Mouse (Mus musculus): ENCODE results near the gene Ppp2r5d. TPM values are rescaled to one million over a fixed set of nuclear protein-coding genes. Genes with fewer than 3 reads are reported as not detected.

Ppp2r5d gene
- polyA plus RNA-seq, 1 experiment from 2014 or later = 122 TPM

DNA sequence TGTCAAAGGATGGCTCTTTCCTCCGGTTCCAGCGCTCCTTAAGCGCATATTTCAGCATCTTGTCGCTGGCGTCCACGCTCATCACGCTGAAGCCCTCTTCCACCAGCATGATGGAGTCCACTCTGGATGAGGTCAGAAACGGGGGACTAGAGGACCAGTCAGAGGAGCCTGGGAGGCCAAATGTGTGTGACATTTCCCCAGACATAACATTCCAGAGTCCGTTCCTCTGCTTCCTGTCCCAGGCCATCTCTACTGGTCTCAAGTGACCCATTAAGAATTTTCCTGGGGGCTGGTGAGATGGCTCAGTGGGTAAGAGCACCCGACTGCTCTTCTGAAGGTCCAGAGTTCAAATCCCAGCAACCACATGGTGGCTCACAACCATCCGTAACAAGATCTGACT lies 22.4 kb upstream of the Ppp2r5d start:
- H3K4me2 ChIP-seq (ENCODE audit: low read depth, severe bottlenecking) = no peak overlapping the region
- WGBS = 91% methylated on average over 11 of the region's 11 CpGs

DNA sequence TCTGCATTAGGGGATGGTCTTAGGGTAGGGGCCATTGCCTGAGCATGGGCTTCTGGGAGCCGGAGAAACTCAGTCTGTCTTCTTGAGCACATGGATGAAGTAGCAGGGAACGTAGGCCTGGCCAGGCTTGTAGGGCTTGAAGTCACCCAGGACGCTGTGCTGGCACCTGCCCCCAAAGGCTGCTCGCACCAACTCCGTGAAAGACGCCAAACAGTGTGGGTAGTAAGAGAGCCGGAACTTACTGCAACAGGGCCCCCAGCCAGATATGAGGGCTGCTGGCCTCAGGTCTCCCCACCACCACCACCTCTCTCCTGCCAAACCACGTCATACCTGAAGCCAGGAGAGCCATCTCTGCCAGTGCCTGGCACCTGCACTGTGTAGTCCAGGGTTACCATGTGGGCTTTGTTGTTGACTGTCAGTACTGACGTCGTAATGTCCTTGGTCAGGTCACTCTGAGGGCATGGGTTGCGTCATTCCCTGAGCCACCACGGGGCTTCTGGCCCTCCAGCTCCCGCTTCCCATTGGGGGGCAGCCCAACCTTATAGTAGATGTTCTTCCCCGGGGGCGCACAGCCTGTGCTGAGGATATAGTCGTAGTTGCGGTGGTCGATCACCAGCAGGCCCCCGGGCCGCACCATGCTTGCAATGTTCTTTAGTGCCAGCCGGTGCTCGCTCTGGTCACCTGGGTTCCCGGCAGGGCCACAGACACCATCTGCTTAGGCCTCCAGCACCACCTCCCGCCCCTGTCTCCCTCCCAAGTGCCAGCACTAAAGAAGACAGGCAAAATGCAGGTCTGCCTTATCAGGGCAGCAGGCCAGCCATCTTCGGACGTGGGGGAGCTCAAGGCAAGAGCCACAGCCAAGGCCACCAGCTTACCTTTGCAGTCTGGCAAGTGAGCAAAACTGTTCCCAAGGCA lies 21.1 kb upstream of the Ppp2r5d start:
- H3K4me3 ChIP-seq (ENCODE audit: low read depth, low read length) = no peak overlapping the region
- H3K36me3 ChIP-seq (ENCODE audit: control insufficient read depth, insufficient read depth, low read length) = peaks cover 2% of the 10 kb centered on the region; the same call in 1 of the 2 replicates
- H3K4me1 ChIP-seq (ENCODE audit: control insufficient read depth, insufficient read depth, low read length) = 0 out of 2 replicates have a peak, but pooled peaks cover 6% of the 10 kb centered on the region
- ATAC-seq (ENCODE audit: insufficient number of reproducible peaks, low FRiP score, low TSS enrichment, low read depth) (no peak), DNase-seq (ENCODE audit: low spot score) (no peak)
- H3K9me3 ChIP-seq (ENCODE audit: control insufficient read depth, low read length) = no peaks in the 10 kb centered on the region
- no peak overlapping the region for H3K9ac ChIP-seq (ENCODE audit: low read length)
- no peak overlapping the region for H3K27ac ChIP-seq (replicated peaks; ENCODE audit: low read depth, low read length)
- WGBS = 92% methylated on average over 26 of the region's 26 CpGs
- H3K4me2 ChIP-seq (ENCODE audit: low read depth, severe bottlenecking) = no peak overlapping the region
- H3K27me3 ChIP-seq (ENCODE audit: control insufficient read depth, insufficient read depth, low read length) = peaks cover 12% of the 10 kb centered on the region

More for the DNA sequence above, 22.4 kb upstream of the Ppp2r5d start:
- Histone ChIP-seq H3K27me3 (ENCODE audit: control insufficient read depth, insufficient read depth, low read length) (peaks cover 12% of the 10 kb centered on the region), H3K4me3 (ENCODE audit: low read depth, low read length) (no peak overlapping the region), H3K4me1 (ENCODE audit: control insufficient read depth, insufficient read depth, low read length) (0 out of 2 replicates have a peak, but pooled peaks cover 6% of the 10 kb centered on the region), H3K27ac (replicated peaks; ENCODE audit: low read depth, low read length) (no peak overlapping the region), H3K9ac (ENCODE audit: low read length) (no peak overlapping the region), H3K36me3 (ENCODE audit: control insufficient read depth, insufficient read depth, low read length) (peaks cover 2% of the 10 kb centered on the region; the same call in 1 of the 2 replicates), H3K9me3 (ENCODE audit: control insufficient read depth, low read length) (no peaks in the 10 kb centered on the region)
- no peak for ATAC-seq (ENCODE audit: insufficient number of reproducible peaks, low FRiP score, low TSS enrichment, low read depth)
- DNase-seq (ENCODE audit: low spot score) = no peak

DNA sequence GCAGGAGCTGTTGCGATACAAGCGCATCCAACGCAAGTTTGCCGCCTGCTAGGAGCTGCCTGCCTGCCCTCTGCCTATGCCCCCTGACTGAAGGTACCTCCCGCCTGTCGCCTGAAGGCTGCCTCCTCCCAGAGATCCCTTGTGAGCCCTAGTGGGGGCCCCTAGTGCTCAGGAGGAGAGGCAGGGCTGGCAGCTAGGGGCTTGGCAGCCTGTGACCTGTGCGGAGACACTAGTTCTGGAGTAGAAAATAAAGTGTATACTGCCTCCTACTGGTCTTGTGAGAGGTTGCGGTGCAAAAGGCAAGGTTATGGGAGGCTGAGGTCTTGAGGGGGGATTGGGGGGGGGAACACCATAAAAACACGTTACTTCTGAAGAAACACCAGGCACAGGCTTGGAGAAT lies 20.4 kb upstream of the Ppp2r5d start:
- no peak overlapping the region for H3K27ac ChIP-seq (replicated peaks; ENCODE audit: low read depth, low read length)
- H3K4me3 ChIP-seq (ENCODE audit: low read depth, low read length) = no peak overlapping the region
- no peaks in the 10 kb centered on the region for H3K9me3 ChIP-seq (ENCODE audit: control insufficient read depth, low read length)
- ATAC-seq (ENCODE audit: insufficient number of reproducible peaks, low FRiP score, low TSS enrichment, low read depth) (no peak), DNase-seq (ENCODE audit: low spot score) (peak; percentile 68)
- WGBS = 51% methylated on average over 9 of the region's 9 CpGs
- H3K27me3 ChIP-seq (ENCODE audit: control insufficient read depth, insufficient read depth, low read length) = peaks cover 12% of the 10 kb centered on the region
- no peak overlapping the region for H3K4me2 ChIP-seq (ENCODE audit: low read depth, severe bottlenecking)
- H3K4me1 ChIP-seq (ENCODE audit: control insufficient read depth, insufficient read depth, low read length) = 0 out of 2 replicates have a peak, but pooled peaks cover 6% of the 10 kb centered on the region
- no peak overlapping the region for H3K9ac ChIP-seq (ENCODE audit: low read length)
- peaks cover 2% of the 10 kb centered on the region; the same call in 1 of the 2 replicates for H3K36me3 ChIP-seq (ENCODE audit: control insufficient read depth, insufficient read depth, low read length)

DNA sequence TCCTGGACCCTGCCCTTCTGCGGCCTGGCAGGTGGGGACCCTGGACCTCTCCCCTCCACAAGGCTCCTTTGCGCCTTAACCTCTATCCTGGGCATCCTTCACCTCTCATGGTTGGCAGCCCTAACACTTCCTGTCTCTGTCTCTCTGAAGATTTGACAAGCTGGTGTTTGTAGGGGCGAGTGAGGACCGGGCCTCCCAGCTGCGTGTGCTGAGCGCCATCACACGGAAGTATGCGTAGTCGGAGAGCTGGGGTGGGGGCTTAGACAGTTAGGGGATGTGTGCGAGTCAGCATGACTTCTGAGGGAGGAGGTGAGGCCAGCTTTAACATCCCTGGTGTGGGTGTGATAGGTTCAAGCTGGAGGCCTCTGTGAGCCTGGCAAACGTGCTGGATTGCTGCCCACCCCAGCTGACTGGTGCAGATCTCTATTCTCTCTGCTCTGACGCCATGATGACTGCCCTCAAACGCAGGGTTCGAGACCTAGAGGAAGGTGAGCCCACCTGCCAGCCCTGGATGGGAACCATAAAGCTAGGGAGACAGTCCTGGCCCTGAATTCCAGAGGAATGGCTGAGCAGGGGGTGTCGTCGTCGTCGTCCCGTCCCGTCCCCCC lies 19.7 kb upstream of the Ppp2r5d start:
- ATAC-seq (ENCODE audit: insufficient number of reproducible peaks, low FRiP score, low TSS enrichment, low read depth) (no peak), DNase-seq (ENCODE audit: low spot score) (no peak)
- Histone ChIP-seq H3K36me3 (ENCODE audit: control insufficient read depth, insufficient read depth, low read length) (peaks cover 2% of the 10 kb centered on the region; the same call in 1 of the 2 replicates), H3K27ac (replicated peaks; ENCODE audit: low read depth, low read length) (no peak overlapping the region), H3K9ac (ENCODE audit: low read length) (no peak overlapping the region), H3K4me2 (ENCODE audit: low read depth, severe bottlenecking) (no peak overlapping the region), H3K9me3 (ENCODE audit: control insufficient read depth, low read length) (no peaks in the 10 kb centered on the region), H3K4me3 (ENCODE audit: low read depth, low read length) (no peak overlapping the region), H3K4me1 (ENCODE audit: control insufficient read depth, insufficient read depth, low read length) (0 out of 2 replicates have a peak, but pooled peaks cover 6% of the 10 kb centered on the region), H3K27me3 (ENCODE audit: control insufficient read depth, insufficient read depth, low read length) (peaks cover 12% of the 10 kb centered on the region)
- 77% methylated on average over 20 of the region's 20 CpGs for WGBS

DNA sequence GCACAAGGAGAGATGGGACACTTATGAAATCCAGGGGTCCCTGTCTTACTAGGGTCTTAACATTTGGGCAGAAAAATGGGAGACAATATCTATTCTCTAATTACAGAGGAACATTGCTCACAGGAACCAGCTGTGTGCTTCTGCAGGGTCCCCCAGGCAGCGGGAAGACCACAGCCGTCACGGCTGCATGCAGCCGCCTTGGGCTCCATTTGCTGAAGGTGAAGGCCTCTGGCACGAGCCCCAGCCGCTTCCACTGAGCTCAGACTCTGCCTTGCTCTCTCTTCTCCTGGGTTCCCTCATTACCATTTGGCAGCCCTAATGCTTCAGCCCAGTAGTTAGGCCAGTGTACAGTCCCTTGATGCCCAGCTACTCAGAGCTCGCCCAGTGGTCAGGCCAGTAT lies 16.2 kb upstream of the Ppp2r5d start:
- 79% methylated on average over 7 of the region's 7 CpGs for WGBS
- no peak overlapping the region for H3K9ac ChIP-seq (ENCODE audit: low read length)
- ATAC-seq (ENCODE audit: insufficient number of reproducible peaks, low FRiP score, low TSS enrichment, low read depth) (no peak), DNase-seq (ENCODE audit: low spot score) (no peak)
- H3K9me3 ChIP-seq (ENCODE audit: control insufficient read depth, low read length) = no peaks in the 10 kb centered on the region
- H3K27ac ChIP-seq (replicated peaks; ENCODE audit: low read depth, low read length) = no peak overlapping the region
- no peak overlapping the region for H3K4me3 ChIP-seq (ENCODE audit: low read depth, low read length)
- no peaks in the 10 kb centered on the region for H3K27me3 ChIP-seq (ENCODE audit: control insufficient read depth, insufficient read depth, low read length)
- H3K4me2 ChIP-seq (ENCODE audit: low read depth, severe bottlenecking) = no peak overlapping the region
- 0 out of 2 replicates have a peak, but pooled peaks cover 2% of the 10 kb centered on the region for H3K4me1 ChIP-seq (ENCODE audit: control insufficient read depth, insufficient read depth, low read length)
- no peaks in the 10 kb centered on the region; the same call in 1 of the 2 replicates for H3K36me3 ChIP-seq (ENCODE audit: control insufficient read depth, insufficient read depth, low read length)

DNA sequence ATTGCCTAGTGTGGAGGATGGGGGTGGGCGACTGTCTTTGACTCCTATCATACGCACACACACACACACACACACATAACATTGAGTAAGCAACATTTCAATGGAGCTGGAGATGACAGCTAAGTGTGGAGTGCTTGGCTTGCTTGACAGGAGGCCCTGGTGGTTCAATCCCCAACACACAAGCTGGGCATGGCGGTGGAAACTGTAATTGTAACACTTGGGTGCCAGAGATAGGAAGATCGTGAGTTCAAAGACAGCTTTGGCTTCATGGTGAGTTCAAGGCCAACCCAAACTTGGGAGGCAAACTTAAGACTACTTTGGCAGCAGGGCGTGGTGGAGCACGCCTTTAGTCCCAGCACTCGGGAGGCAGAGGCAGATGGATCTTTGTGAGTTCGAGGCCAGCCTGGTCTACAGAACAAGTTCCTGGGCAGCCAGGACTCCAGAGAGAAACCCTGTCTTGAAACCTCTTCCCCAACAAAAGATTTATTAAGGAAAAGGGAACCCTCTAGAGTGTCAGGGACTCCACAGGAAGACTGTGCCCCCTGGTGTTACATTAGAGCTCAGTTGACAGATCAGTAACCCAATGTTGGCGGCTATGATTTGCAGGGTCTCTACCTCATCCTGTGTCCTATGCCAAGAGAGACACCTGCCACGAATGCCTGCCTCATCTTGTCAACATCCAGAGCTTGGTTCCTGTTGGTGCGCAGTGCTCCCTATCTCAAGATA lies 10.0 kb upstream of the Ppp2r5d start:
- DNase-seq (ENCODE audit: low spot score) (no peak), ATAC-seq (ENCODE audit: insufficient number of reproducible peaks, low FRiP score, low TSS enrichment, low read depth) (no peak)
- H3K27me3 ChIP-seq (ENCODE audit: control insufficient read depth, insufficient read depth, low read length) = no peaks in the 10 kb centered on the region
- peaks cover 11% of the 10 kb centered on the region for H3K36me3 ChIP-seq (ENCODE audit: control insufficient read depth, insufficient read depth, low read length)
- no peak overlapping the region for H3K27ac ChIP-seq (replicated peaks; ENCODE audit: low read depth, low read length)
- H3K4me1 ChIP-seq (ENCODE audit: control insufficient read depth, insufficient read depth, low read length) = peaks cover 8% of the 10 kb centered on the region; the same call in 1 of the 2 replicates
- no peak overlapping the region for H3K4me2 ChIP-seq (ENCODE audit: low read depth, severe bottlenecking)
- H3K9ac ChIP-seq (ENCODE audit: low read length) = no peak overlapping the region
- WGBS = 90% methylated on average over 11 of the region's 11 CpGs
- no peaks in the 10 kb centered on the region for H3K9me3 ChIP-seq (ENCODE audit: control insufficient read depth, low read length)
- no peak overlapping the region for H3K4me3 ChIP-seq (ENCODE audit: low read depth, low read length)

DNA sequence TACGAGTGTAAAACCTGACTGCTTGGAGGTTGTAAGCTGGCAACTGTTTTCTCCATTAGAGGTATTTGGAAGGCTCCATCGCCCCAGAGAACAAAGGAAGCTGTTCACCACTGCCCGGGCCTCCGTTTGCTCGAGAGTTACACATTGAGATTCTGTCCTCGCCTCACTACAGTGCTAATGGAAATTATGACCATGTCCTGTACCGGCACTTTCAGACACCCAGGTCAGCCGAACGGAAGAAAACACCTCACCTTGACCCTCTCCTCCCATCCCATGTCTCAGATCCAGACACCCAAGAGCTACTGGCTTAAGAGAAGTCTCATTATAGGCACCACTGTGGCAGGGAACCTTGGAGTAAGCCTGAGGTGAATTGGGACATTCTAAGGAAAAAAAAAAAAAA lies 8.9 kb upstream of the Ppp2r5d start:
- no peak overlapping the region for H3K27ac ChIP-seq (replicated peaks; ENCODE audit: low read depth, low read length)
- H3K4me2 ChIP-seq (ENCODE audit: low read depth, severe bottlenecking) = no peak overlapping the region
- peaks cover 11% of the 10 kb centered on the region for H3K36me3 ChIP-seq (ENCODE audit: control insufficient read depth, insufficient read depth, low read length)
- 92% methylated on average over 9 of the region's 9 CpGs for WGBS
- no peaks in the 10 kb centered on the region for H3K27me3 ChIP-seq (ENCODE audit: control insufficient read depth, insufficient read depth, low read length)
- ATAC-seq (ENCODE audit: insufficient number of reproducible peaks, low FRiP score, low TSS enrichment, low read depth) (no peak), DNase-seq (ENCODE audit: low spot score) (no peak)
- H3K9ac ChIP-seq (ENCODE audit: low read length) = no peak overlapping the region
- no peak overlapping the region for H3K4me3 ChIP-seq (ENCODE audit: low read depth, low read length)
- H3K4me1 ChIP-seq (ENCODE audit: control insufficient read depth, insufficient read depth, low read length) = peaks cover 8% of the 10 kb centered on the region; the same call in 1 of the 2 replicates
- H3K9me3 ChIP-seq (ENCODE audit: control insufficient read depth, low read length) = no peaks in the 10 kb centered on the region

DNA sequence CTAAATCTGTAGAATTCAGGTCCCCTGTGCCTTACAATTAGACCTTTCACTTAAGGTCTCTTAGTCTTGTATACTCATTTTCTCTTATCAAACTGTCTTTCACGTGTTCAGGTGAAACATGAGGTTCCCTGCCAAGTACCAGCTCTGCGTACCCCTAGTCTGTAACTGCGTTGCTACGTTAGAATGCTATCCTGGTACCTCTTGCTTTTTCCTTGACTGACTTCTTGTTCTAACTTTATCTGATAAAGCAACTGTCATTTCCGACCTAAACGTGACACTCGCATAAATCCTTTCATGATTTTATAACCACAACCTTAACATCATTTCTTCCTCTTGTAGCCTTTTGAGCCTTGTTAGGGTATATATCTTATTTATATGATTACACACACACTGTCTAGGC lies 7.5 kb upstream of the Ppp2r5d start:
- WGBS = 75% methylated on average over 7 of the region's 7 CpGs
- Histone ChIP-seq H3K36me3 (ENCODE audit: control insufficient read depth, insufficient read depth, low read length) (peaks cover 11% of the 10 kb centered on the region), H3K9me3 (ENCODE audit: control insufficient read depth, low read length) (no peaks in the 10 kb centered on the region), H3K4me2 (ENCODE audit: low read depth, severe bottlenecking) (peak overlapping the region; percentile 99), H3K4me1 (ENCODE audit: control insufficient read depth, insufficient read depth, low read length) (peaks cover 8% of the 10 kb centered on the region; the same call in 1 of the 2 replicates), H3K9ac (ENCODE audit: low read length) (peak overlapping the region; percentile 88; the same call in 1 of the 2 replicates), H3K27me3 (ENCODE audit: control insufficient read depth, insufficient read depth, low read length) (no peaks in the 10 kb centered on the region), H3K27ac (replicated peaks; ENCODE audit: low read depth, low read length) (no peak overlapping the region), H3K4me3 (ENCODE audit: low read depth, low read length) (peak overlapping the region; percentile 97)
- DNase-seq (ENCODE audit: low spot score) = no peak
- ATAC-seq (ENCODE audit: insufficient number of reproducible peaks, low FRiP score, low TSS enrichment, low read depth) = no peak

All from limb, embryonic 11.5 days (tissue).